8 mouse cellular contexts compared by ENCODE assay signal in genomic region chr5:124031068-124031955, GRCm38 (mm10). TPM values are rescaled to one million over a fixed set of nuclear protein-coding genes. Genes with fewer than 3 reads are reported as not detected.
DNase-seq lines count a peak whose midpoint lies in the region; ATAC-seq and TF ChIP-seq lines count a peak whose summit lies in the region.

No protein-coding gene starts in this region.

- peak overlapping the region; percentile 91 for H3K4me3 ChIP-seq in forebrain, embryonic 16.5 days (replicated peaks; ENCODE audit: low read length)
- peak overlapping the region; percentile 93 for H3K4me3 ChIP-seq in limb, embryonic 14.5 days (replicated peaks; ENCODE audit: low read length)
- H3K4me3 ChIP-seq in neural tube, embryonic 13.5 days = peak overlapping the region; percentile 94

- H3K9me3 ChIP-seq in forebrain, embryonic 16.5 days (ENCODE audit: control insufficient read depth, low read length) = no peaks in the 10 kb centered on the region
- H3K9me3 ChIP-seq in limb, embryonic 14.5 days (ENCODE audit: control insufficient read depth, low read length) = no peaks in the 10 kb centered on the region
- no peaks in the 10 kb centered on the region for H3K9me3 ChIP-seq in neural tube, embryonic 13.5 days

- peak; percentile 26 for ATAC-seq in forebrain, embryonic 16.5 days
- ATAC-seq in limb, embryonic 14.5 days (ENCODE audit: low FRiP score, low read depth) = no peak
- ATAC-seq in neural tube, embryonic 13.5 days (ENCODE audit: low read depth) = peak; percentile 54

- H3K27me3 ChIP-seq in forebrain, embryonic 16.5 days (replicated peaks; ENCODE audit: control insufficient read depth, insufficient read depth, low read length) = no peaks in the 10 kb centered on the region
- no peaks in the 10 kb centered on the region for H3K27me3 ChIP-seq in limb, embryonic 14.5 days (ENCODE audit: control insufficient read depth, insufficient read depth, low read length)
- no peaks in the 10 kb centered on the region for H3K27me3 ChIP-seq in neural tube, embryonic 13.5 days

- DNase-seq in adrenal gland, adult (ENCODE audit: inconsistent age in 2 of 2, low spot score in 1 of 2) = peak; percentile 36 to 82
- DNase-seq in adrenal gland, postnatal 4 days (ENCODE audit: low spot score in 2 of 2) = no peak
- DNase-seq in thymus, postnatal 25 days = peak; percentile 34
- no peak for DNase-seq in thymus, postnatal 14 days
- peak; percentile 52 for DNase-seq in limb, embryonic 14.5 days (ENCODE audit: low spot score)
- no peak for DNase-seq in left cerebral cortex, adult 18-20 months (ENCODE audit: low spot score in 2 of 2)

- peak overlapping the region; percentile 73 for H3K4me2 ChIP-seq in forebrain, embryonic 16.5 days (ENCODE audit: low read length)
- H3K4me2 ChIP-seq in limb, embryonic 14.5 days (replicated peaks; ENCODE audit: low read depth, low read length, severe bottlenecking) = peak overlapping the region; percentile 84
- H3K4me2 ChIP-seq in neural tube, embryonic 13.5 days = peak overlapping the region; percentile 74

- peaks cover 40% of the 10 kb centered on the region for H3K4me1 ChIP-seq in forebrain, embryonic 16.5 days (replicated peaks; ENCODE audit: control insufficient read depth, insufficient read depth, low read length)
- H3K4me1 ChIP-seq in limb, embryonic 14.5 days (ENCODE audit: control insufficient read depth, insufficient read depth, low read length) = peaks cover 20% of the 10 kb centered on the region
- H3K4me1 ChIP-seq in neural tube, embryonic 13.5 days (replicated peaks) = peaks cover 46% of the 10 kb centered on the region

- no peaks in the 10 kb centered on the region for H3K36me3 ChIP-seq in forebrain, embryonic 16.5 days (ENCODE audit: control insufficient read depth, insufficient read depth)
- H3K36me3 ChIP-seq in limb, embryonic 14.5 days (ENCODE audit: control insufficient read depth, insufficient read depth, low read length) = peaks cover 5% of the 10 kb centered on the region; the same call in 1 of the 2 replicates
- no peaks in the 10 kb centered on the region for H3K36me3 ChIP-seq in neural tube, embryonic 13.5 days

- H3K27ac ChIP-seq in forebrain, embryonic 16.5 days (ENCODE audit: low read length) = peak overlapping the region; percentile 94
- peak overlapping the region; percentile 91 for H3K27ac ChIP-seq in limb, embryonic 14.5 days (replicated peaks; ENCODE audit: low read depth, low read length)
- H3K27ac ChIP-seq in neural tube, embryonic 13.5 days (replicated peaks) = peak overlapping the region; percentile 95

- under 1% methylated on average over 26 of the region's 26 CpGs for WGBS in forebrain, embryonic 16.5 days
- 2% methylated on average over 23 of the region's 26 CpGs for WGBS in limb, embryonic 14.5 days
- 1% methylated on average over 26 of the region's 26 CpGs for WGBS in neural tube, embryonic 13.5 days

- peak overlapping the region; percentile 98 for H3K9ac ChIP-seq in forebrain, embryonic 16.5 days (replicated peaks; ENCODE audit: low read depth, low read length)
- H3K9ac ChIP-seq in limb, embryonic 14.5 days (ENCODE audit: low read depth, low read length, severe bottlenecking) = peak overlapping the region; percentile 89
- peak overlapping the region; percentile 98 for H3K9ac ChIP-seq in neural tube, embryonic 13.5 days

- no peak for TF ChIP-seq POLR2A in limb, embryonic 14.5 days (IDR thresholded peaks at IDR 0.05; ENCODE audit: borderline replicate concordance, extremely low read depth, insufficient read depth, insufficient read length)

RNA-seq across cellular contexts. Expression of gene Vps37b, which starts 0.8 kb away (rescaled TPM):
- 10 to 100 TPM; 61.4 to 64.1 TPM for total RNA-seq in adrenal gland, postnatal 4 days (2021)
- polyA plus RNA-seq in forebrain, embryonic 16.5 days (2015; fragmentation: Nextera tagmentation; extraction: Ambion mirVana) = 104 and 112 TPM in 2 replicates
- 44.2 and 54.9 TPM in 2 replicates for polyA plus RNA-seq in limb, embryonic 14.5 days (2012; rRNA removed)
- polyA plus RNA-seq in limb, embryonic 14.5 days (2014; fragmentation: Nextera tagmentation; extraction: Ambion mirVana) = 29.3 and 34.4 TPM in 2 replicates
- polyA plus RNA-seq in neural tube, embryonic 13.5 days (2015; fragmentation: Nextera tagmentation; extraction: Ambion mirVana) = 77.5 and 78.5 TPM in 2 replicates
- 10 to 100 TPM; 43.2 to 50.5 TPM for total RNA-seq in left cerebral cortex, adult 18-20 months (2021)

RNA-seq across cellular contexts. Expression of gene Hip1r, which starts 57.9 kb away (rescaled TPM):
- 10 to 100 TPM; 16.3 to 23.6 TPM for total RNA-seq in adrenal gland, postnatal 4 days (2021)
- 33.3 and 35.7 TPM in 2 replicates for polyA plus RNA-seq in forebrain, embryonic 16.5 days (2015; fragmentation: Nextera tagmentation; extraction: Ambion mirVana)
- polyA plus RNA-seq in limb, embryonic 14.5 days (2012; rRNA removed) = 10.6 and 12.3 TPM in 2 replicates
- polyA plus RNA-seq in limb, embryonic 14.5 days (2014; fragmentation: Nextera tagmentation; extraction: Ambion mirVana) = 8.7 and 9.9 TPM in 2 replicates
- polyA plus RNA-seq in neural tube, embryonic 13.5 days (2015; fragmentation: Nextera tagmentation; extraction: Ambion mirVana) = 17.1 and 22.3 TPM in 2 replicates
- 10 to 100 TPM; 66.5 to 67.7 TPM for total RNA-seq in left cerebral cortex, adult 18-20 months (2021)

Comparison
In these comparisons a context has a peak if more than half of its experiments do, and no peak if none do; other contexts are left out.
1. DNase-seq: peak in adrenal gland, adult (2 of 2), thymus, postnatal 25 days (single experiment) and limb, embryonic 14.5 days (single experiment); none in adrenal gland, postnatal 4 days (0 of 2), thymus, postnatal 14 days (single experiment) and left cerebral cortex, adult 18-20 months (0 of 2).
2. Peak in every context shown above with its lines, with median percentiles within 50 percentile points of each other: H3K27ac ChIP-seq, H3K4me2 ChIP-seq, H3K4me3 ChIP-seq and H3K9ac ChIP-seq.